Mouse (Mus musculus) layer of hippocampus, adult 2 months (tissue): ENCODE results near the gene Tmem97. TPM values are rescaled to one million over a fixed set of nuclear protein-coding genes. Genes with fewer than 3 reads are reported as not detected.
A peak's percentile ranks its signal among the peaks of the same experiment; 100 is the strongest.
"Not testable (repeated sequence)": the region's sequence is repeated elsewhere in the genome, so short reads cannot be mapped to it uniquely, and the experiment has no call there.

Experiments used
- DNase-seq, 2 experiments: peaks; one replicate each; pipeline ENCODE4 v3.0.0; 2022; ENCODE audit warnings: low spot score in 2 of 2
- H3K27ac ChIP-seq: fragments of 200-600 bp; 2 replicates; pipeline ENCODE4 v1.8.1; 2022
- H3K4me3 ChIP-seq: fragments of 200-600 bp; 2 replicates; pipeline ENCODE4 v1.8.1; 2022; ENCODE audit warnings: mild to moderate bottlenecking
- CTCF ChIP-seq: fragments of 200-600 bp; conservative IDR thresholded peaks from 2 replicates; pipeline ENCODE4 v1.8.1; 2022; ENCODE audit warnings: antibody characterized with exemption, mild to moderate bottlenecking, moderate library complexity
- total RNA-seq, 2 experiments: library from RNA; stranded (reverse); gene quantifications; 2 replicates each; pipeline ENCODE4 v1.2.3; 2021

The Tmem97 gene
- total RNA-seq, 2 experiments from 2014 or later = 10.6 to 12.2 TPM

DNA sequence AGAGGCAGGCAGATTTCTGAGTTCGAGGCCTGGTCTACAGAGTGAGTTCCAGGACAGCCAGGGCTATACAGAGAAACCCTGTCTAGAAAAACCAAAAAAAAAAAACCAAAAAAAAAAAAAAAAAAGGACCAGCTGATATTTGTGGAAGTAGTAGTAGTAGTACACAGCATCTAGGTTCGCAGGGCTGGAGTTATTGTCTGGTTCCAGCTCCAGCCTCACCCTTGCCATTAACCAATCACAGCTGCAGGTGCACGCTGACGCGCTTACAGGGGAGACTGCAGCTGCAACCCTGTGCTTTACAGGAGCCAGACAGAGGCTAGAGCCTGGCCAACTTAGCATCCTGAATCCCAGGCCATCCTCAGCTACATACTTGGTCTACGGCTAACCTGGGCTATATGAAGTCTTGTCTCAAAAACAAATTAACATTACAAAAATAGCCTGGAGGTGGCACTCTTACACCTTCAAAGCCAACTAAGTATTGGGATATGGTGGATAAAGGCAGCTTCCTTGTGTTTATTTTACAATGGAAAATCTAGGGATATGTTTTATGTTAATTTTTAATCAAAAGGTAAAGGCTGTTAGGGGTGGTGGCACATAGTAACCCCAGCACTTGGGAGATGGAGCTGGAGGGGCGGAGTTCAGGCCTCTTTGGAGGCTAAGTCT, 6.0 kb downstream of the Tmem97 start:
- H3K27ac ChIP-seq = no peak overlapping the region
- peak; percentile 56 for TF ChIP-seq CTCF
- H3K4me3 ChIP-seq = no peak overlapping the region
- DNase-seq = no peak

DNA sequence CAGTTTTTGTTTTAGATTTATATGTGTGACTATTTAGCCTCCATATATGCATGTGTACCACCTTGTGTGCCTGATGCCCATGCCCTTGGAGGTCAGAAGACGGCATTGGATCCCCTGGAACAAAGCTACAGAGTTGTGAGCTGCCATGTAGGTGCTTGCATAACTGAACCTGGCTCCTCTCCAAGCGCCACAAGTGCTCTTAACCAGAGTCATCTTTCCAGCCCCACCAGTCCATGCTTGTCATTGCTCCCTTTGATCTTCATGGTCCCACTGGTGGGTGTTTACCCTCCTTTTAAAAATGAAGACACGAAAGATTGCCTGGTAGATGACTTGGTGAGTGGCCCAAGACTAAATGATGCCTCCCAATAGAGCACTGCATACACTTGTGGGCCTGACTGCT, 10.2 kb downstream of the Tmem97 start:
- no peak for TF ChIP-seq CTCF
- Histone ChIP-seq H3K27ac (no peak overlapping the region), H3K4me3 (no peak overlapping the region)
- no peak for DNase-seq

DNA sequence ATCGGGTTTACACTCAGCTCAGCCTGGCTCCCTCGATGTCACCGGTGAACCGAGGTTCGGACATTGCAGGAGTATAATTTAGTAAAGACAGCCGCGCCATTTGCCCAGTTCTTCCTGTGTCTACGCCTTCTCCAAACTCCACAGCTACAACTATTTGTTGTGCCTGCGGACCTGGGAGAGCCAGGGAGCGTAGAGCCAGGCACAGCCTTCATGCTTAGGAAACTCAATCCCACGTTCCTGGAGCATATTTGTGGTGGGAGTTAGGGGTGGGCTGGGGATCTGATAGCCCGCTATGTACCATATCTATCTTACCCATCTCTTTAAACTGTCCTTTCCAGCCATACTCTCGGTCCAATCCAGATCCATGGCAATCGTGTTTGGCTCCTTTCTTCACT, 13.9 kb downstream of the Tmem97 start:
- peak; percentile 32 to 35 for DNase-seq
- TF ChIP-seq CTCF = no peak
- Histone ChIP-seq H3K27ac (peak overlapping the region; percentile 76), H3K4me3 (peak overlapping the region; percentile 94)

DNA sequence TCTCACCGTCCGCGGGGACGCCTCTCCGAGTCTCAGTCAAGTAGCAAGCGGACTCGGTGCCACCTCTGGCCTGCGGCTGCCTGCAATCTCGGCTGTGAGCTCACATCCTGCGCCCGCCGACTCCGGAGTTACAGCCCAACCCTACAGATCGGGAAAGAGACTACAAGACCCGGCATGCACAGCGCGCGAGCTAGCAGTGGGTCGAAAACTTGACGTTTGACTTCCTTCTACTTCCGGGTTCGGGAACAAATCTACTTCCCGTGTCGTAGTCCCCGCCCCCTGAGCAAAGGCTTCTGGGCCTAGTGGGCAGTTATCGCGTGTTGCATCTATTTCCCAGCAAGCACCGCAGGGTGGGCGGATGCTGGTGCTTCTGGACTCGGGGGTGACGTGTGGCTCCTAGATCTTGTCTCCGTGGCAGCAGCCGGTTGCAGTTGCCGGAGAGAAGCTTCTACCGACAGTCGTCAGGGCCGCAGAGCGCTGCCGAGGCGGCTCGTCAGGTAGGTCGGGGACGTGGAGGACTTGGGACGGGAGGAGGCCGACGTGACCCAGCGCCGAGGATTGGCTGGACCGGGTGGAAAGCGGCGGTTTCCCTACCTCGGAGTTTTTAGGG, 14.4 kb downstream of the Tmem97 start, which contains the start of the genes Tnfaip1 and Ift20:
Gene Tnfaip1 (minus strand): TSS at position 253 of the 610 bp plus-strand sequence.
Gene Ift20 (plus strand): TSS at position 282 of the 610 bp plus-strand sequence.
- DNase-seq = peak; percentile 97 to 99
- H3K4me3 ChIP-seq = peak within 1 kb of the TSS; percentile 94
- TF ChIP-seq CTCF = 0 out of 2 replicates have a peak, but pooled peaks have one; percentile 2
- peak within 1 kb of the TSS; percentile 90 for H3K27ac ChIP-seq

DNA sequence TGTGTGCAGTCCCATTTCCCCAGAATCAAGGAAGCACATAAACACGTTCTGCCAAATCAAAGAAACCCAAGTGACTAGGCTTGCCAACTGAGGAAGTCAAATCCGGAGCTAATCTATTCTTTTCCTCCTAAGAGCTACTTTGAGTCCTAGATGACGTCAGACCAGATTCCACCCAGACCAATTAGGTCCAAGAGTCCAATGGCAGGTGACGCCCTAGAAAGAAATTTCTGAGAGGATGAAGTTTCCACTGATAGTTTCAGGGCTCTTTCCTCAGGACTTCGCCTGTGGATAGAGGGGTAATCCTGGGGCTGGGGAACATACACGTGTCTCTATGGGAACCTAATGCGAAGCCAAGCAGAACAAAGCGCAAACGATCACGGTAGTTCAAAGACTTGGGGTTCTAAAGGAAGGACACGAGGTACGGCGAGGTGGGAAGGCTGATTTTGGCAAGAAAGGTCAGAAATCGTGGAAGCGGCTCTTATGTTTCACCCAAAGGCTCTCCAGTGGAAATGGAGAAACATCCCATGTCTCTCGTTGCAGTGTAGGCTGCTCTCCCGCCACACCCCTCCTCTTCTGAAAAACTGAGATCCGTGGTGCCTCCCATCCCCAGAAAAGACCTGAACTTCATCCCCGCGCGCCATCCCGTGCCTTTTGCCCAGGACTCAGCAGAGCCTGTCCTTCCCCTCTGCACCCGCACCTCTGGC, 15.0 kb downstream of the Tmem97 start:
- H3K4me3 ChIP-seq = peak overlapping the region; percentile 94
- no peak for DNase-seq
- TF ChIP-seq CTCF = no peak
- H3K27ac ChIP-seq = peak overlapping the region; percentile 90

DNA sequence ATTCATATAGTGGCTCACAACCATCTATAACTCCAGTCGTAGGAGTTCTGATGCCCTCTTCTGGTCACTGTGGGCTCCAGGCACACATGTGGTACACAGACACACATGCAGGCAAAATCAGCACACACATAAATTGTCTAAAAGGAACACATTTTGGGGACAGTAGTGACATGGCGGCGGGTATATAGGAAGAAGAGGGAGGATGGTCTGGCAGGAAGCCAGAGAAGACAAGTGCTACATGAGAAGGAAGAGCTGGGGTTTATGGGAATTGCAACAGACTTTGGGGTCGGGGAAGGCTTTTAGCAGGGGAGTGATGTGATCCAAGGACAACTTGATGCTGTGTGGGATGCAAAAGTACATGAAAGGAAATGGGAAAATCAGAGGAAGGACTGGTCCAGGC, 16.1 kb downstream of the Tmem97 start:
- TF ChIP-seq CTCF = peak; percentile 26
- H3K4me3 ChIP-seq = peak overlapping the region; percentile 94; the same call in 1 of the 2 replicates
- DNase-seq = no peak
- H3K27ac ChIP-seq = peak overlapping the region; percentile 90; the same call in 1 of the 2 replicates

DNA sequence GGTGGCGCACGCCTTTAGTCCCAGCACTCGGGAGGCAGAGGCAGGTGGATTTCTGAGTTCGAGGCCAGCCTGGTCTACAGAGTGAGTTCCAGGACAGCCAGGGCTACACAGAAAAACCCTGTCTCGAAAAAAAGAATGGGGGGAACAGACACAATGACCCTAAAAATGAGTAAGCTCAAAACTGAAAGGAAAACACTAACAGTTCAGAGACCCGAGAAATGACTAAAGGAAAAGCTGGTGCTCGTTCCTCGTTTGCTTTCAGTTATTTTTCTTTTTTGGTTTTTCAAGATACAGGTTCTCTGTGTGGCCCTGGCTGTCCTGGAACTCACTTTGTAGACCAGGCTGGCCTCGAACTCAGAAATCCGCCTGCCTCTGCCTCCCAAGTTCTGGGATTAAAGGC, 19.1 kb downstream of the Tmem97 start:
- not testable (repeated sequence) for H3K27ac ChIP-seq

DNA sequence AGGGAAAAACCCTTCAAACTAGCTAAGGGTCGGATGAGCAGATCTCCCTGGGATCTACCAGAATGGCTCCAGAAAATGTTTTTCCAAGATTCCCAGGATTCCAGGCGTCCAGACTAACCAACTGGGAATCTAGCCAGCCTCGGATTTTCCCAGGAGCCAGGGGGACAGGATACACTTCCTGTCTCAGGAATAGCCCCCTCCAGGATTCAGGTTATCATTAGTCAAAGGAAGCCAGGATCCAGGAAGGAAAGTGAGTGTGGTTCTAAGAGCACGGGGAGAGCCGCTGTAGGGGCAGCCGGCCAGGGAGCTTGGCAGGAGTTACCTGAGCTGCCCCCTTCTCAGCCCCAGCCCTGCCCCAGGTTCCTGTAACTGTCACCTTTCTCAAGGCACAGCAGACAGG, 19.5 kb downstream of the Tmem97 start:
- DNase-seq = no peak
- Histone ChIP-seq H3K4me3 (no peak overlapping the region), H3K27ac (peak overlapping the region; percentile 53; the same call in 1 of the 2 replicates)
- TF ChIP-seq CTCF = no peak

More for the DNA sequence above, 19.1 kb downstream of the Tmem97 start:
- DNase-seq, H3K4me3 ChIP-seq: not testable (repeated sequence)

DNA sequence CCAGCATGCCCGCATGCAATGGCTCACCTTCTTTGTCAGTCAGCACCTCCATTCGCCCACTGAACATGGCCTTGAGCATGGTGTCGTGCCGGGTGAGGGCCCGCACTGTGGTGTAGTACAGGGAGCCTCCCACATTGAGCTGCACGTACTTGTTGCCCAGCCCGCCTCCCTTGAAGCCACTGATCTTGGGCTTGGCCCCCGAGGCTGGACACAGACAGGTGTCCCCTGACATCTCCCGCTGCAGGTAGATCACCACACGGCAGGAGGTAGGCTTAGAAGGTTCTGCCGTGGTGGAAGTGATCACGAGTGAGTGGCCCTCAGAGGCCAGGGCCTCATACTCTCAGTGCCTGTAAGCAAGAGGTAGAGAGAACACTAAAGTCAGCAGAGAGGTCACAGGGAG, 20.6 kb downstream of the Tmem97 start:
- Histone ChIP-seq H3K27ac (peak overlapping the region; percentile 53; the same call in 1 of the 2 replicates), H3K4me3 (no peak overlapping the region)
- TF ChIP-seq CTCF = no peak
- DNase-seq = no peak

DNA sequence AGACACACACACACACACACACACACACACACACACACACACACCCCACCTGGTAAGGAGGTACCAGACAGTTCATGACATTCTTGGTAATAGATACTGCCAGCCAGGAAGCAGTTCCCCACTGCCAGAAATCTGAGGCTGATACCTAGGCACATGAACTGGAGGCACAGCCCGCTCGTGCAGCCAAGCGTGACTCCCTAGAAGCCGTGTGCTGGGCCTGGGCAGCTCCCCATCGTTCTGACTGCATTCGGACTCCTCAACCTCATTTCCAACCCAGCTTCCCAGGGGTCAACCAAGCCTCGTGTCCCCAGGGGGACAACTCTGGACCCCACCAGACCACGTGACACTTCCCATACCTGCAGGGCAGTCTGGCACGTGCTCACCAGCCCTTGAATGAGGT, 21.9 kb downstream of the Tmem97 start:
- Histone ChIP-seq H3K27ac (no peak overlapping the region), H3K4me3 (no peak overlapping the region)
- no peak for TF ChIP-seq CTCF
- DNase-seq = no peak

DNA sequence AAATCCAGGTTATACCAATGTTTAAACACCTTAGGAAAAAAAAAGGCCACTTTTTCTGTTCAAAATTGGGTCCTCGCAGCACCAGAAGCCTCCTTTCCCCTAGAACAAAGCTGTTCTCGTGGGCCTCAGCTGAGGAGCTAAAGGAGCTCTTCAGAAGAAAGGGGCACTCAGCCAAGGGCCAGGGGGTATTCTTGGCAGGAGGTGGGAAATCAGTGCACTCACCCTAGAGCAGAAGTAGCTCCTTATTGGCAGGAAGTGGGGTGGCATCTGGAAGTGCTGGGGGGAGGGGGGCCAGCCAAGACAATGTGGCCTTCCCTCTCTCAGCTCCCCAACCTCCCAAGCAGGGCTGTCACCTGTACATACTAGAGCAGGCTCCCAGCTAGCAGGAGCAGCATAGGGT, 25.7 kb downstream of the Tmem97 start:
- no peak for TF ChIP-seq CTCF
- peak overlapping the region; percentile 44; the same call in 1 of the 2 replicates for H3K27ac ChIP-seq
- H3K4me3 ChIP-seq = no peak overlapping the region
- DNase-seq = no peak

DNA sequence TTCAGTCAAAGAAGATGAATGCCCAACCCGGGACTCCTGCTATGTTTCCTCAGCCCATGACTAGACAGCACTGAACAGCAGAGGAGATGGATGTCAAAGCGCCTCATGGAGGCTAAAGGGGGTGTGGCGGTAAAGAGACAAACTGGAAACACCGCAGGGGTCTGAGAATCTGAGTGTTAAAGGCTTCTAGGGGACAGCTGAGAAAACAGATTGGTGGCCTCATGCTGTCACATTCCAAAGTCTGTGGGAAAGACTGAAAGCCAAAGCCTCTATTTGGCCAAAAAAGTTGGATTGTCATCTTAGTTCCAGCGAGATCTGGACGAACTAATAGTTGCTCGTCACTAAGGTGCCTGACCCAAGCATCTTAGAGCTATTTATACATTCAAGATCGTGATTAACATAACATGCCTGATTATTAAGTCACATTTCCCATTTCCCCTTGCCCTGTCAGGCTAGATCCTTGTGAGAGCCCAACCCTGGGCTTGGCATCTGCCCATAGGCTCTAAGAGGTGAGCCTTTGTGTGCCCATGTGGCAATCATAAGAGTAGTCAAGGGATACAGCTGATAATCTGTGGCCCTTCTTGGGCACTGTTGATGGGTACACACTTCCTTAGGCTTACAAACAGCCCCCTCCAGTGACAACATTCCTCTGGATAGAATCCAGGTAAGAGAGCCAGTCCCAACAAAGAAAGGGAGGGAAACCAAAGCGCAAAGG, 27.2 kb downstream of the Tmem97 start:
- no peak for DNase-seq
- H3K27ac ChIP-seq = peak overlapping the region; percentile 56; the same call in 1 of the 2 replicates
- no peak overlapping the region for H3K4me3 ChIP-seq
- TF ChIP-seq CTCF = no peak
